Mouse (Mus musculus) hindbrain, embryonic 14.5 days (tissue): ENCODE measurements around the gene Snai1. TPM values are rescaled to one million over a fixed set of nuclear protein-coding genes. Genes with fewer than 3 reads are reported as not detected.

ENCODE experiments used
- ATAC-seq: fragments of 200-750 bp; cut with Nextera tagmentation; 2 replicates; pipeline ENCODE4 v1.8.0; 2017; ENCODE audit warnings: moderate number of reproducible peaks, mild to moderate bottlenecking, moderate TSS enrichment, moderate library complexity; ENCODE audit not compliant: low FRiP score
- DNase-seq: peaks from one replicate; pipeline ENCODE4 v3.0.0-alpha.2; 2015; ENCODE audit warnings: low spot score
- H3K27ac ChIP-seq: fragments of 300-500 bp; sonication (generic); 2 replicates; pipeline ENCODE4 v1.5.1; 2014; ENCODE audit warnings: mild to moderate bottlenecking, moderate library complexity
- H3K27me3 ChIP-seq: fragments of 300-500 bp; sonication (generic); 2 replicates; pipeline ENCODE4 v1.6.1; 2014; ENCODE audit warnings: mild to moderate bottlenecking, low read length, mixed read lengths; ENCODE audit not compliant: control insufficient read depth, insufficient read depth
- H3K36me3 ChIP-seq: fragments of 300-500 bp; sonication (generic); replicated peaks from 2 replicates; pipeline ENCODE4 v1.6.1; 2014; ENCODE audit not compliant: control insufficient read depth, insufficient read depth
- H3K4me1 ChIP-seq: fragments of 300-500 bp; sonication (generic); replicated peaks from 2 replicates; pipeline ENCODE4 v1.6.1; 2014; ENCODE audit warnings: antibody characterized with exemption, low read length, mixed read lengths; ENCODE audit not compliant: control insufficient read depth, insufficient read depth
- H3K4me2 ChIP-seq: fragments of 300-500 bp; sonication (generic); replicated peaks from 2 replicates; pipeline ENCODE4 v1.6.1; 2014; ENCODE audit warnings: mild to moderate bottlenecking, moderate library complexity
- H3K4me3 ChIP-seq: fragments of 300-500 bp; sonication (generic); replicated peaks from 2 replicates; pipeline ENCODE4 v1.5.1; 2014; ENCODE audit warnings: mild to moderate bottlenecking, low read length
- H3K9ac ChIP-seq: fragments of 300-500 bp; sonication (generic); 2 replicates; pipeline ENCODE4 v1.6.1; 2014
- H3K9me3 ChIP-seq: fragments of 300-500 bp; sonication (generic); 2 replicates; pipeline ENCODE4 v1.6.1; 2016; ENCODE audit warnings: low read length; ENCODE audit not compliant: control insufficient read depth
- WGBS: fragments of 180-500 bp; shearing (Covaris S2); extraction: QIAGEN DNeasy Blood & Tissue Kit; methylation state at CpG from one replicate; pipeline ENCODE4 v1.1.7; 2014; 5-methylcytosine and 5-hydroxymethylcytosine counted together
- polyA plus RNA-seq: library from polyadenylated mRNA; unstranded; fragments of >200 nt; fragmentation: Nextera tagmentation; extraction: Ambion mirVana; gene quantifications from 2 replicates; pipeline ENCODE4 v1.2.1, GENCODE M21; 2014

Snai1 gene
- polyA plus RNA-seq, 1 experiment from 2014 or later, result 7.5 TPM

- no peaks in the 10 kb centered on the region for H3K9me3 ChIP-seq
- peak overlapping the region; percentile 87 for H3K27ac ChIP-seq
- H3K36me3 ChIP-seq, result peaks cover 19% of the 10 kb centered on the region
- DNase-seq, result peak; percentile 82
- ATAC-seq, result peak; percentile 88
- peak overlapping the region; percentile 71 for H3K4me2 ChIP-seq
- H3K9ac ChIP-seq, result peak overlapping the region; percentile 97
- WGBS, result under 1% methylated on average over 84 of the region's 85 CpGs
- H3K4me1 ChIP-seq, result peaks cover 25% of the 10 kb centered on the region
- H3K27me3 ChIP-seq, result no peaks in the 10 kb centered on the region
- H3K4me3 ChIP-seq, result peak overlapping the region; percentile 99
Observed at GRCm38 (mm10) chr2:167503253-167503895, 34.6 kb upstream of the Snai1 start.

GRCm38 (mm10) chr2:167503896-167504349, 34.1 kb upstream of the Snai1 start:
- no peaks in the 10 kb centered on the region for H3K9me3 ChIP-seq
- H3K4me3 ChIP-seq, result peak overlapping the region; percentile 99
- peaks cover 25% of the 10 kb centered on the region for H3K4me1 ChIP-seq
- peak overlapping the region; percentile 87 for H3K27ac ChIP-seq
- WGBS, result 0% methylated on average over 32 of the region's 32 CpGs
- DNase-seq, result no peak
- peak overlapping the region; percentile 97 for H3K9ac ChIP-seq
- H3K27me3 ChIP-seq, result no peaks in the 10 kb centered on the region
- peak overlapping the region; percentile 71 for H3K4me2 ChIP-seq
- ATAC-seq, result peak; percentile 18; the same call in 1 of the 2 replicates
- peaks cover 24% of the 10 kb centered on the region for H3K36me3 ChIP-seq

DNA sequence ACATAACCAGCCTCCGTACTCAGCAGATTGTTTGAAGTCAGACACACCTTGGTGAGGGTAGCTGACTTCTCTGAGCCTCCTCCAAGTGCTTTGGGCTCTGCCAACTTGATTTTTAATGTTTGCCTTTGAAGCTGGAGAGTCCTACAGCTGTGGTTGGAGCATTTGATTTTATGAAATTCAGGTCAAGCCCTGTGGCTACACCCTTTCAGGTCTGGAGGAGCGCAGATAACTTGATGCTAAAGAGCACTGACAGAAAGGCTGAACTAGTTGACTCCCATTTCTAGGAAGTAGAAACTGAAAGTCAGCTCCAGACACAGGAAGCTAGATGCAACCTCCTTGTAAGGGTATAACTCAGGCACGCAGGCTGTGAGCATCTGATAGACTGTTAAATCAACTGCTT, 32.9 kb upstream of the Snai1 start:
- peaks cover 25% of the 10 kb centered on the region for H3K4me1 ChIP-seq
- no peaks in the 10 kb centered on the region for H3K9me3 ChIP-seq
- H3K27ac ChIP-seq, result no peak overlapping the region
- DNase-seq (no peak), ATAC-seq (no peak)
- no peaks in the 10 kb centered on the region for H3K27me3 ChIP-seq
- peaks cover 32% of the 10 kb centered on the region for H3K36me3 ChIP-seq
- WGBS, result 84% methylated on average over 3 of the region's 3 CpGs
- peak overlapping the region; percentile 30; the same call in 1 of the 2 replicates for H3K9ac ChIP-seq
- 0 out of 2 replicates have a peak overlapping the region, but pooled peaks have one; percentile 99 for H3K4me3 ChIP-seq
- peak overlapping the region; percentile 71 for H3K4me2 ChIP-seq

DNA sequence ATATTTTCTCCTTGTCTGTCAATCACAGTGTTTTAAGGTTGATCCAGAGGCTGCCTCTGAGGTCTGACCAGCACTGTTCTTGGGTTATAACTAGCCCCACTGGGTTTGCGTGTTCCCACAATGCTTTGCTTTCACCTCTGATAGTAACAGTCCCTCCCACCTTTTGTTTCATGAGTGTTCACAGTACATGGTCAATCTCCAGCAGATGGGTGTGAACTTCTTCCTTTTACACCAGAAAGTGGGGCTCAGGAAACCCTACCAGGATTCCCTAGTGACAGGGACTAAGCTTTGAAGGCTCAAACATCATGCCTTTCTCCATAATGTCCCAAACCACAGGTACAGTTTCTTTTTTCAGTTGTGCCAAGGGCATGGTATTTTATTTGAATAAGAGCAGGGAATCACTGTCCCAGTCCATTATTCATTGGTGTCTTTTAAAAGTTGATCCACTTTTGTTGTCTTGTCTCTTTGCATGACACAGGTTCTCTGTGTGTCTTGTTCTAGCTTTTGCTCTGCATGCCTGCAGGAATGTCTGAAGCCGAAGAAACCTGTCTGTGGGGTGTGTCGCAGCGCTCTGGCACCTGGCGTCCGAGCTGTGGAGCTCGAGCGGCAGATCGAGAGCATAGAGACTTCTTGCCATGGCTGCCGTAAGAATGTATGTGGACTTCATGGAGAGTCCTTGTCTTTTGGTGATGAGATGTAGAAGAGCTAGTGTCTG, 31.3 kb upstream of the Snai1 start:
- 0 out of 2 replicates have a peak overlapping the region, but pooled peaks have one; percentile 10 for H3K4me2 ChIP-seq
- peaks cover 48% of the 10 kb centered on the region for H3K36me3 ChIP-seq
- no peak overlapping the region for H3K27ac ChIP-seq
- ATAC-seq (no peak), DNase-seq (no peak)
- H3K4me1 ChIP-seq, result peaks cover 25% of the 10 kb centered on the region
- WGBS, result 94% methylated on average over 10 of the region's 10 CpGs
- H3K4me3 ChIP-seq, result no peak overlapping the region
- no peaks in the 10 kb centered on the region for H3K9me3 ChIP-seq
- no peaks in the 10 kb centered on the region for H3K27me3 ChIP-seq
- peak overlapping the region; percentile 20; the same call in 1 of the 2 replicates for H3K9ac ChIP-seq

DNA sequence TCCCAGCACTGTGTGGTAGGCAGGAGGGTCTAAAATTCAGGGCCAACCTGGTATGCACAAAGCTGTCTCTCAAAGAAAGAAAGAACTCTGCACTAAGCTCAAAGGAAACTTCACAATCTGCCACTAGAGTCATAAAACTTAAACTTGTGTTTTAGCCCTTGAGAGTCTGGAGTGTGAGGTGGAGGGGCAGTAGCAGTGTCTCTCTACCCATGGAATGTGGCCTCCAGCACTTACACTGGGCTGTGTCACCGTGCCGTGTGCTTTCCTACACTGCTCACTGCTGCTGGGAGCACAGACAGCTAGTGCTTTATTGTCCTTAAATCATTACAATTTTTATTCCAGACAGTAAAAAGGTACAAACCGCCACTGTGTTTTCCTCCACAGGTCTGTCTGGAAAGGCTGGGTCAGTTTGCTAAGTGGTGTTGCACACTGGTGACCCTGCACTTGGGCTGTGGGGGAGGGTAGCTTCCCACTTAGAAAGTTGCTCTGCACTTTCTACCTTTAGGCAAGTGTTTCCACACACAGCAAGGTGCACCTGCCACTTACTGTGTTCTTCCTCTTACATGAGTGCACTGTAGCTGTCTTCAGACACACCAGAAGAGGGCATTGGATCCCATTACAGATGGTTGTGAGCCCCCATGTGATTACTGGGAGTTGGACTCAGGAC, 30.1 kb upstream of the Snai1 start:
- Histone ChIP-seq H3K9me3 (no peaks in the 10 kb centered on the region), H3K4me3 (no peak overlapping the region), H3K36me3 (peaks cover 59% of the 10 kb centered on the region), H3K4me2 (no peak overlapping the region), H3K4me1 (peaks cover 25% of the 10 kb centered on the region), H3K9ac (no peak overlapping the region), H3K27ac (no peak overlapping the region), H3K27me3 (no peaks in the 10 kb centered on the region)
- DNase-seq, result no peak
- WGBS, result 92% methylated on average over 3 of the region's 3 CpGs
- ATAC-seq, result no peak

- H3K27ac ChIP-seq, result no peak overlapping the region
- H3K4me2 ChIP-seq, result no peak overlapping the region
- H3K36me3 ChIP-seq, result peaks cover 67% of the 10 kb centered on the region
- H3K9me3 ChIP-seq, result no peaks in the 10 kb centered on the region
- WGBS, result 96% methylated on average over 4 of the region's 4 CpGs
- H3K4me1 ChIP-seq, result peaks cover 25% of the 10 kb centered on the region
- DNase-seq (no peak), ATAC-seq (no peak)
- no peak overlapping the region for H3K9ac ChIP-seq
- no peaks in the 10 kb centered on the region for H3K27me3 ChIP-seq
- no peak overlapping the region for H3K4me3 ChIP-seq
Observed at GRCm38 (mm10) chr2:167508569-167508968, 29.4 kb upstream of the Snai1 start.

GRCm38 (mm10) chr2:167510485-167510884, 27.5 kb upstream of the Snai1 start:
- Histone ChIP-seq H3K9ac (no peak overlapping the region), H3K9me3 (no peaks in the 10 kb centered on the region), H3K36me3 (peaks cover 86% of the 10 kb centered on the region), H3K4me2 (no peak overlapping the region), H3K4me1 (peaks cover 12% of the 10 kb centered on the region), H3K27me3 (no peaks in the 10 kb centered on the region), H3K4me3 (no peak overlapping the region), H3K27ac (no peak overlapping the region)
- ATAC-seq (no peak), DNase-seq (no peak)
- 92% methylated on average over 3 of the region's 3 CpGs for WGBS

DNA sequence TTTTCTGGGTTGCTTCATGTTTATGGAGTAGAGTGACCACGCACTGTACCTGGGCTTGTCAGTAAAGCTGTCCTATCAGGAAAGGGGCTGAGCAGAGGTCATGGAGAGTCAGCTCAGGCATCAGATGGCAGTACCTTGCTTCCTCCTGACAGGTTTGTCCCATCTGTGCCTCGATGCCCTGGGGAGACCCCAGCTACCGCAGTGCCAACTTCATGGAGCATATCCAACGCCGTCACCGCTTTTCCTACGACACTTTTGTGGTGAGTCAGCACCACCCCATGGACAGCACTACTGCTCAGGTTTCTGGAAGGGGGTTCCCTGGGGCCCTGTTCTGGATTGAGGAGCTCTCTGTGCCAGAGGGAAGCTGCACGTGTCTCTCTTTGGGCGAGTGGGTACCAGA, 25.6 kb upstream of the Snai1 start:
- H3K9me3 ChIP-seq, result no peaks in the 10 kb centered on the region
- DNase-seq, result no peak
- H3K9ac ChIP-seq, result no peak overlapping the region
- no peak overlapping the region for H3K27ac ChIP-seq
- no peaks in the 10 kb centered on the region for H3K4me1 ChIP-seq
- H3K4me2 ChIP-seq, result no peak overlapping the region
- no peak for ATAC-seq
- H3K4me3 ChIP-seq, result no peak overlapping the region
- 87% methylated on average over 9 of the region's 9 CpGs for WGBS
- H3K27me3 ChIP-seq, result no peaks in the 10 kb centered on the region
- peaks cover 96% of the 10 kb centered on the region for H3K36me3 ChIP-seq

DNA sequence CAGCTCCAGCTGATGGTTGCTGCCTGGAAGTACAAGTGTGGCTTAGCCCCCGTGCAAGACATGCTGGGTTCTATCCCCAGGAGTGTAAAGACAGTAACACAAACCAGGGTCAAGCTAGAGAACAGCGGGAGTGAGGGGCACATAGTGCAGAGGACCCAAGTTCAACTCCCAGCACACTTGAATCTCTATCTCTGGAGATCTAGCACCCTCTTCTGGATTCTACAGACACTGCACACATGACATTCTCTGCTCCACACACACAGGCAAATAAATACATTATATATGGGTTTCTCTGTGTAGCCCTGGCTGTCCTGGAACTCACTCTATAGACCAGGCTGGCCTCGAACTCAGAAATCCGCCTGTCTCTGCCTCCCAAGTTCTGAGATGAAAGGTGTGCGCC, 25.0 kb upstream of the Snai1 start:
- no peak overlapping the region for H3K4me3 ChIP-seq
- H3K4me2 ChIP-seq, result no peak overlapping the region
- 94% methylated on average over 5 of the region's 5 CpGs for WGBS
- H3K27me3 ChIP-seq, result no peaks in the 10 kb centered on the region
- H3K4me1 ChIP-seq, result no peaks in the 10 kb centered on the region
- DNase-seq (no peak), ATAC-seq (no peak)
- H3K27ac ChIP-seq, result no peak overlapping the region
- H3K9me3 ChIP-seq, result no peaks in the 10 kb centered on the region
- no peak overlapping the region for H3K9ac ChIP-seq
- peaks cover 96% of the 10 kb centered on the region for H3K36me3 ChIP-seq
